Mouse (Mus musculus) neural tube, embryonic 11.5 days (tissue): ENCODE data around the gene Gm14391. TPM values are rescaled to one million over a fixed set of nuclear protein-coding genes. Genes with fewer than 3 reads are reported as not detected.
"Not testable (repeated sequence)": the region's sequence is repeated elsewhere in the genome, so short reads cannot be mapped to it uniquely, and the experiment has no call there.

Experiments used
- ATAC-seq: fragments of 200-750 bp; cut with Nextera tagmentation; 2 replicates; pipeline ENCODE4 v1.8.0; 2017; ENCODE audit warnings: moderate number of reproducible peaks, mild to moderate bottlenecking, moderate TSS enrichment, moderate library complexity; ENCODE audit not compliant: insufficient read depth, low FRiP score, low TSS enrichment
- DNase-seq: peaks from one replicate; pipeline ENCODE4 v3.0.0-alpha.2; 2015; ENCODE audit warnings: low spot score
- H3K27ac ChIP-seq: fragments of 300-500 bp; sonication (generic); 2 replicates; pipeline ENCODE4 v1.5.1; 2014; ENCODE audit warnings: low read depth, mild to moderate bottlenecking, low read length
- H3K27me3 ChIP-seq: fragments of 300-500 bp; sonication (generic); 2 replicates; pipeline ENCODE4 v1.6.1; 2014; ENCODE audit warnings: mild to moderate bottlenecking, low read length, mixed read lengths; ENCODE audit not compliant: control insufficient read depth, insufficient read depth
- H3K36me3 ChIP-seq: fragments of 300-500 bp; sonication (generic); 2 replicates; pipeline ENCODE4 v1.6.1; 2014; ENCODE audit warnings: mild to moderate bottlenecking, low read length, moderate library complexity, mixed read lengths; ENCODE audit not compliant: control insufficient read depth, insufficient read depth
- H3K4me1 ChIP-seq: fragments of 300-500 bp; sonication (generic); 2 replicates; pipeline ENCODE4 v1.6.1; 2014; ENCODE audit warnings: low read length, mixed read lengths; ENCODE audit not compliant: control insufficient read depth, insufficient read depth
- H3K4me2 ChIP-seq: fragments of 300-500 bp; sonication (generic); 2 replicates; pipeline ENCODE4 v1.6.1; 2014; ENCODE audit warnings: low read depth, mild to moderate bottlenecking, moderate library complexity
- H3K4me3 ChIP-seq: fragments of 300-500 bp; sonication (generic); 2 replicates; pipeline ENCODE4 v1.5.1; 2014; ENCODE audit warnings: low read depth, low read length
- H3K9ac ChIP-seq: fragments of 300-500 bp; sonication (generic); 2 replicates; pipeline ENCODE4 v1.6.1; 2014; ENCODE audit warnings: mild to moderate bottlenecking, low read length
- H3K9me3 ChIP-seq: fragments of 300-500 bp; sonication (generic); 2 replicates; pipeline ENCODE4 v1.6.1; 2016; ENCODE audit warnings: low read length; ENCODE audit not compliant: control insufficient read depth
- whole genome bisulfite sequencing: fragments of 180-500 bp; shearing (Covaris S2); extraction: QIAGEN DNeasy Blood & Tissue Kit; methylation state at CpG from one replicate; pipeline ENCODE4 v1.1.7; 2014; 5-methylcytosine and 5-hydroxymethylcytosine counted together
- polyA plus RNA-seq: library from polyadenylated mRNA; unstranded; fragments of >200 nt; fragmentation: Nextera tagmentation; extraction: Ambion mirVana; gene quantifications from 2 replicates; pipeline ENCODE4 v1.2.1, GENCODE M21; 2014

The Gm14391 gene
- 9.9 and 10.4 TPM in 2 replicates for polyA plus RNA-seq

DNA sequence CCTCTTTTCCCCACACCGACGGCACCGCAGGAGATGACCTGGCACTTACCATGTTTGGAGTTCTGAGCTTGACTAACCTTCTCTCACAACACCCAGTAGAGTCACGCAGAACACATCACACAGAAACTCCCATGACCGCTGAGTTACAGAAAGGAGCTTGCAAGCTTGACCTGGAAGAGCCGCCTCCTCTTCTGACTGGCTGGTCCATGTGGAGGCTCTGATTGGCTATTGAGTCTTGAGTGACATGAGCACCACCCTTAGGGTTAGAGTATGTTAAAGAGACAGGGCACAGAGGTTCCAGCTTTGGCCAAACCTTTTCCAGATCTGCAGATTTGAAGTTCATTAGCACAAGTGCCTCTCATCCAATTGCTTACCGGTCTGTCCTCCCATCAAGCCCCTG, at the start of gene Gm14391:
Gene Gm14391 (minus strand): TSS at position 186 of the 400 bp plus-strand sequence.
- no CpG with 5 or more reads among the region's 7 CpGs for WGBS
- H3K27me3 ChIP-seq, H3K4me1 ChIP-seq, ATAC-seq, DNase-seq, H3K9ac ChIP-seq, H3K36me3 ChIP-seq, H3K27ac ChIP-seq, H3K4me2 ChIP-seq, H3K4me3 ChIP-seq, H3K9me3 ChIP-seq: not testable (repeated sequence)

DNA sequence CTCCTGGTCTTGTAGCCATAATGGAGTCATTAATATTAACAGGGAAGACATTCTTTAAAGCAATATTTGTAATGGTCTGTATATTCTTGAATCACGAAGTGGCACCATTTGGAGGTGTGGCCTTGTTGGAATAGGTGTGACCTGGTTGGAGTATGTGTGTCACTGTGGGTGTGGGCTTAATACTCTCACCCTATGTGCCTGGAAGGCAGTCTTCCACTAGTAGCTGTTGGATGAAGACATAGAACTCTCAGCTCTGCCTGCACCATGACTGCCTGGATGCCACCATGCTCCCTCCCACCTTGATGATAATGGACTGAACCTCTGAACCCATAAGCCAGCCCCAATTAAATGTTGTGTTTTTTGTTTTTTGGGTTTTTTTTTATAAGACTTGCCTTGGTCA, 27.7 kb downstream of the Gm14391 start:
- H3K9ac ChIP-seq, H3K27me3 ChIP-seq, H3K4me2 ChIP-seq, H3K9me3 ChIP-seq, H3K36me3 ChIP-seq, H3K4me3 ChIP-seq, H3K27ac ChIP-seq, H3K4me1 ChIP-seq, ATAC-seq, DNase-seq: not testable (repeated sequence)
- 53% methylated on average over 1 of the region's 1 CpGs for WGBS

DNA sequence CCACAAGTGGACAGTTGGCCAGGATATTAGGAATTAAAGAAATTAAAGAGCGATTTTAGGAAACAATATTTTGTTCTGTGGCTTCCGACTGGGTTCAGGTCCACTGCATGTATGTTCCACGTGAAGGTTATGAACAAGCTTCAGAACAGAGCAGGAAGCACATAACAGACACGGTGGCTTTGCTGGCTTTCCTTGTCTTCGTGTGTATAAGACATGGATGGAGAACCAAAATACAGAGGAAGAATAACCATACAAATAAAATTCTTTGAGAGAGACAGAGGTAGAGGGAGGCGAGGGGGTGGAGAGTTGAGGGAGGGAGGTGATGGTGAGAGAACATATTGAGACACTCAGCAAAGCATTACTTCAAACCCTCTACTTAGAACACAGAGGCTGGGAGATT, 30.4 kb downstream of the Gm14391 start:
- H3K27ac ChIP-seq, result no peak overlapping the region
- H3K36me3 ChIP-seq, result no peaks in the 10 kb centered on the region
- no peaks in the 10 kb centered on the region for H3K4me1 ChIP-seq
- no peak overlapping the region for H3K9ac ChIP-seq
- no peak overlapping the region for H3K4me3 ChIP-seq
- DNase-seq (no peak), ATAC-seq (no peak)
- H3K4me2 ChIP-seq, result no peak overlapping the region
- no peaks in the 10 kb centered on the region for H3K27me3 ChIP-seq
- H3K9me3 ChIP-seq, result no peaks in the 10 kb centered on the region
- WGBS, result 86% methylated on average over 6 of the region's 6 CpGs

DNA sequence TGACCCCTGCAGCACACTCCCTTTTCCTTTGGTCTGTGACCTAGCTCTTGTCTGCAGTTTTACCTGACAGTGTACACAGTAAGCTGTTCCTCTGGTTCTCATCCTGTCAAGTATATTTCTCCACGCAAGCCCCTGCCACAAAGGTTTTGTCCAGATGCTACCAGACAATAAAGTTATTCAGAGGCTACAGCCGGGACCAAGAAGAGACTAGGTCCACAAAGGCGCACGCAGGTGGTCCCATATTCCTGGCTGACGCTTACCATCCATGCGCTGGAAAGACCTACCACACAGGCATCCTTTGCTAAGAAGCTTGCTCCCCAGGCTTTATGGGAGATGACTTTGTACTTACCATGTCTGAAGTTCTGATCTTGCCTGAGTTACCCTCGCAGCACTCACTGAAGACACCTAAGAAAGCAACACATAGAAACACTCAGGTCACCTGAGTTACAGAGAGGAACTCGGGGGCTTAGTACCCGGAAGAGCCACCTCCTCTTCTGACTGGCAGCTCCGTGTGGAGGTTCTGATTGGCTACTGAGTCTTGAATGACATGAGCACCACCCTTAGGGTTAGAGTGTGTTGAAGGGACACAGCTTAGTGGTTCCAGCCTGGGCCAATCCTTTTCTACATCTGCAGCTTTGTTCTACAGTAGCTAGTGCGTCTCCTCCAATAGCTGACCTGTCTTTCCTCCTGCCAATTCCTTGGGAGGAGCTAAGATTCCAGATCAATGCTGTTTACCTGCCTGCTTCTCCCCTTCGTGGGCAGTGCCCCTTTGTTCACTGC, 31.1 kb downstream of the Gm14391 start, which contains the start of gene Gm14443:
Gene Gm14443 (minus strand): TSS at position 471 of the 780 bp plus-strand sequence.
- not testable (repeated sequence) for H3K9ac ChIP-seq, H3K36me3 ChIP-seq, H3K27ac ChIP-seq, H3K4me1 ChIP-seq, ATAC-seq, H3K4me3 ChIP-seq, H3K27me3 ChIP-seq, DNase-seq, H3K4me2 ChIP-seq, H3K9me3 ChIP-seq
- 74% methylated on average over 12 of the region's 12 CpGs for WGBS

DNA sequence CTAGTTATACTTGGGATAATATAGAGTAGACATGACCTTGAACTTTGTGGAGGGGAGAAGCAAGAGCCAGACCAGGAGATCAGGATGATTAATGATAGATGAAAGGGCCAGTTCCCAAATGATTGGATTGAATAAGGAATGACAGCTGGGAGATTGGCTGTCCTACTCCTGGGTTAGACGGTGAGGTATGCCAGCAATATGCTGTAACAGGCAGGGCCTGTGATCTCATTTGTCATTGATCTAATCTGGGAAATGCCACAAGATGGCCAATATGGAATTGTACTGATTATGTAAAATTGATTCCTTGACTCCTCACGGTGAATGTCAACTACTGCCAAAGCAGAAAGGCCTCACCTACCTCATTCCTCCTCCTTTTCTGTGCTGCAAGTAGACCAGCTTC, 32.7 kb downstream of the Gm14391 start:
- H3K27ac ChIP-seq, H3K36me3 ChIP-seq, H3K9ac ChIP-seq, H3K9me3 ChIP-seq, H3K4me2 ChIP-seq, DNase-seq, H3K27me3 ChIP-seq, H3K4me1 ChIP-seq, H3K4me3 ChIP-seq, ATAC-seq: not testable (repeated sequence)
- 78% methylated on average over 2 of the region's 2 CpGs for WGBS

DNA sequence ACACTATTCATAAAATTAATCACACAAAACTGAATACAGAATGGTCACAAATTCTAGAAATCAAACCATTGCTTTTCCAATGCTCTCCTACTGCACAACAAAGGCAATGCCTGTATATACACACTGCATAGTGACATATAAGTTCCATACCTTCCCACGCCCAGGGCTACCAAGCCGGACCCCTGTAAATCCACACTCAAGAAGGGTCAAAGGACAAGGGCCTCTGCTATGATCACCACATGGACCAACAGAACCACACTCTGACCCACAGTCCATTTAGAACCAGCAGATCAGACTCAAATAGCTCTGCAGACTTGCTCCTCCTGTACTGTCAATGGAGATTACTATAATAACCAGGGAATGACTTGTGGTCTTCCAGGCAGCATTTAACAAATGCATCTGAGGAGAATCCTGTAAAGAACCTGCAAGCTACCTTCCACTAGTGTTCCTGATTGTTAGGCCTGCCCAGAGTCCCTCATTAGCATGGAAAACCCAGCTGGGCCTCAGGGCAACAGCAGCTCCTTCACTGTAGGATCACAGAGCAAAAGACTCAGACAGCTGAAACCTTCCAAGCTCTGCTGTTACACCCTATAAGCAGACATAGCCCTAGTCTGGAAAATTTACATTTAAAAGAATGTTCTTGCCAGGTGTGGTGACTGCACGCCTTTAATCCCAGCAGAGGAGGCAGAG, 33.7 kb downstream of the Gm14391 start:
- H3K27ac ChIP-seq, H3K4me2 ChIP-seq, H3K9ac ChIP-seq, ATAC-seq, H3K27me3 ChIP-seq, H3K36me3 ChIP-seq, H3K9me3 ChIP-seq, H3K4me1 ChIP-seq, H3K4me3 ChIP-seq, DNase-seq: not testable (repeated sequence)
- WGBS, result 85% methylated on average over 3 of the region's 3 CpGs

DNA sequence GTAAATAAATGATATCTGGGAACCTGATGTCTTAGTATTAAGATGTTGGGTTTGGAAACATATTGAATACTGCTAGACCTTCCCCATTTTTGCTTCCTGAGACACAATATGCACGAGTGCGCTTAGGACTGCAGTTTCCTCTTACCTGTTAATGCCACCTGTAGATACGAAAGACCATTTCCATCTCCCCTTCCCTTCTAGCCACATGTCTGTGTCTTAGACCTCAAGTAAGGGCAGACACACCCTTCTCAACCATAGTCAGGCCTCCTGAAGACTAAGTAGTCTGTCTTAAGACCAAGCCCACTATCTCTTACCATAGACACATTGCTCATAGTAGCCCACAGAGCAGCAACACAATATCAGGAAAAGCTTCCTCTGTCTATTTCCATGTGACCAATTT, 34.6 kb downstream of the Gm14391 start:
- 90% methylated on average over 3 of the region's 3 CpGs for WGBS
- H3K4me2 ChIP-seq, result no peak overlapping the region
- H3K36me3 ChIP-seq, result no peaks in the 10 kb centered on the region
- H3K27me3 ChIP-seq, result no peaks in the 10 kb centered on the region
- H3K27ac ChIP-seq, result no peak overlapping the region
- ATAC-seq (no peak), DNase-seq (no peak)
- H3K9me3 ChIP-seq, result no peaks in the 10 kb centered on the region
- H3K4me3 ChIP-seq, result no peak overlapping the region
- H3K9ac ChIP-seq, result no peak overlapping the region
- no peaks in the 10 kb centered on the region for H3K4me1 ChIP-seq

DNA sequence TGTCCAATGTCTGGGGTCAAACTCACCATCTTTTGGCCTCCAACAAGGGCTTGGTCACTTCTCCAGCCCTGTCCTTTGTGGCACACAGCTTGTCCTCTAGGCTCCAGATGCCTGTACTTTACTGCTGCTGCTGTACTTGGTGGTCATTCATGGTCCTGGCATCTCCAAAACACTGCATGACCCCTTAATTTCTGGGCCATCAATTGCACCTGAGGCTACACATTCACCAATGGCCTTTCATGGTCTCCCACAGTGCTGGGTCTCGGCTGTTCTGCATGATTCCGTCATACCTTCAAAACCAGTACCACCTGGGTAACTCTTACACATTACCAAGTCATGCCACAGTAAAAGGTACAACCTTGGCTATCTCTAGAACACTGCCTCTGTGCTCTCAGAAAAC, 39.8 kb downstream of the Gm14391 start:
- not testable (repeated sequence) for H3K36me3 ChIP-seq, H3K4me2 ChIP-seq, H3K9ac ChIP-seq, H3K4me3 ChIP-seq, H3K27ac ChIP-seq, DNase-seq, H3K9me3 ChIP-seq, H3K27me3 ChIP-seq, H3K4me1 ChIP-seq, ATAC-seq
- whole genome bisulfite sequencing, result 85% methylated on average over 2 of the region's 2 CpGs

DNA sequence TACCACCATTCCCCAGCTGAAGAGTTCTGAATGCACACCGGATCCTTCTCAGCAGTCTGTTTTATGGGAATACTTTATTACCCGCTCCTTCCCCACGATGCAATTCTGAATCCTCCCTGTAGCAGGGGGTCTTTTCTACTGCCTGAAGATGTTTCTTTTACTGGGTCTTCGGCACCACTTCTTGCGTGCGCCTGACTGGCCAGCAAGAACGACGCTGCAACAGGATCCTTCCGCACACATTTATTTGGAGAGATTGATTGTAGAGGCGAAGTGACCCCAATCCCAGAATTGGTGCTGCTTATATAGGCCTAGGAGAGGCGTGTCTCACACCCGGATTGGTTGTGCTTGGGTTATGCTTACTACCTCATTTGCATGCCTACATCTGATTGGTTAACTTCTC, 41.6 kb downstream of the Gm14391 start:
- 92% methylated on average over 12 of the region's 12 CpGs for WGBS
- H3K4me3 ChIP-seq, DNase-seq, ATAC-seq, H3K4me1 ChIP-seq, H3K27me3 ChIP-seq, H3K9me3 ChIP-seq, H3K4me2 ChIP-seq, H3K9ac ChIP-seq, H3K36me3 ChIP-seq, H3K27ac ChIP-seq: not testable (repeated sequence)
